Mouse (Mus musculus): ENCODE measurements at regions not wholly inside any gene's neighbourhood (a gene's known extent, or its start where the extent isn't known, plus 50 kb on each side); places are given as distances from the start of the nearest gene placed in this dataset.

DNA sequence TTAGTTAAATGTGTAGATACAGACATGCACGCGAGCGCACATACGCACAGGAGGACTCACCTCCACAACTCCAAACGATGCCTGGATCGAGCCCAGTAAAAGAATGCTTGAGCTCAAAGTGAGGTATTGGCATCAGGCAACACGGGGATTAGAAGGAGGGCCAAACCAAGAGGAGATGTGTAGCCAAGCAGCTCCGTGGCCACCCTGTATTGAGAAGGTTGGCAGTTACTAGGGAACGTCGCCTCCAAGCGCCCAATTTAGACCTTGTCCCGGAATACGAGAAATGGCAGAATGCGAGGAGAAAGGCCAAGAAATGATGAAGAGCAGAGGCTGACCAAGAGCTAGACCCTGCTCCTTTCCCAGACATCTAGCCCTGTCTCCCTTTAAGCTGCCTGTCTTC, 113.3 kb upstream of the Pkdcc start:
- TF ChIP-seq CTCF (conservative IDR thresholded peaks at IDR 0.05; ENCODE audit: low read length) (no peak), POU5F1 (IDR thresholded peaks at IDR 0.05; ENCODE audit: borderline replicate concordance, low read length) (no peak)
